Mouse (Mus musculus) G1E (cell line): Measurements from ENCODE around the gene Gcn1l1. TPM values are rescaled to one million over a fixed set of nuclear protein-coding genes. Genes with fewer than 3 reads are reported as not detected.

Experiments
- ATAC-seq: 2 replicates; pipeline ENCODE4 v1.8.0; 2016; ENCODE audit warnings: mild to moderate bottlenecking; ENCODE audit not compliant: insufficient number of reproducible peaks, poor library complexity, low FRiP score, severe bottlenecking; ENCODE audit errors: extremely low read depth
- DNase-seq: peaks from one replicate; pipeline ENCODE4 v3.0.0; 2012; ENCODE audit warnings: low spot score
- H3K27me3 ChIP-seq: 2 replicates; pipeline ENCODE4 v1.6.1; 2012; ENCODE audit warnings: mild to moderate bottlenecking, low read length, inconsistent platforms; ENCODE audit not compliant: insufficient read depth
- H3K36me3 ChIP-seq: replicated peaks from 2 replicates; pipeline ENCODE3; 2012; ENCODE audit warnings: mild to moderate bottlenecking, inconsistent platforms
- H3K4me1 ChIP-seq: 2 replicates; pipeline ENCODE4 v1.6.1; 2012; ENCODE audit warnings: low read depth, low read length, inconsistent platforms, mixed read lengths; ENCODE audit not compliant: insufficient read depth
- H3K4me3 ChIP-seq: 2 replicates; pipeline ENCODE4 v1.5.1; 2012; ENCODE audit warnings: low read depth, mild to moderate bottlenecking, inconsistent platforms, low read length, moderate library complexity, mixed read lengths
- H3K9me3 ChIP-seq: replicated peaks from 2 replicates; pipeline ENCODE4 v1.6.1; 2012; ENCODE audit warnings: inconsistent platforms
- CTCF ChIP-seq: IDR thresholded peaks from 2 replicates; pipeline ENCODE4 v1.5.1; 2012; ENCODE audit warnings: low read depth, low read length, inconsistent platforms, mixed read lengths
- GATA1 ChIP-seq: IDR thresholded peaks from 2 replicates; pipeline ENCODE4 v1.6.1; 2012; ENCODE audit warnings: borderline replicate concordance, low read length, inconsistent platforms, mixed read lengths
- GATA2 ChIP-seq: IDR thresholded peaks from 2 replicates; pipeline ENCODE4 v1.6.1; 2012; ENCODE audit warnings: low read depth, low read length, inconsistent platforms, borderline replicate concordance
- POLR2AphosphoS5 ChIP-seq: IDR thresholded peaks from 2 replicates; pipeline ENCODE4 v1.6.1; 2012; ENCODE audit warnings: low read depth, low read length, inconsistent platforms; ENCODE audit not compliant: insufficient replicate concordance
- TAL1 ChIP-seq: conservative IDR thresholded peaks from 2 replicates; pipeline ENCODE4 v1.6.1; 2012; ENCODE audit warnings: low read depth, low read length, inconsistent platforms, mixed read lengths
- polyA plus RNA-seq: library from polyadenylated mRNA; stranded (reverse); fragments of >175 nt; gene quantifications from 2 replicates; pipeline ENCODE4 v1.2.3, GENCODE M21; 2012
- total RNA-seq, 2 experiments: library from RNA; stranded (forward) in 1 of 2; stranded (reverse) in 1 of 2; fragments of 200-1000 nt in 1 of 2; fragments of >200 nt in 1 of 2; fragmentation: Nextera tagmentation in 1 of 2; gene quantifications; 2 replicates each; pipeline ENCODE4 v1.2.3; 2014 to 2017

Gene Gcn1l1
- total and polyA plus RNA-seq, 3 experiments, result 44.6 to 158 (median 96.0) TPM

DNA sequence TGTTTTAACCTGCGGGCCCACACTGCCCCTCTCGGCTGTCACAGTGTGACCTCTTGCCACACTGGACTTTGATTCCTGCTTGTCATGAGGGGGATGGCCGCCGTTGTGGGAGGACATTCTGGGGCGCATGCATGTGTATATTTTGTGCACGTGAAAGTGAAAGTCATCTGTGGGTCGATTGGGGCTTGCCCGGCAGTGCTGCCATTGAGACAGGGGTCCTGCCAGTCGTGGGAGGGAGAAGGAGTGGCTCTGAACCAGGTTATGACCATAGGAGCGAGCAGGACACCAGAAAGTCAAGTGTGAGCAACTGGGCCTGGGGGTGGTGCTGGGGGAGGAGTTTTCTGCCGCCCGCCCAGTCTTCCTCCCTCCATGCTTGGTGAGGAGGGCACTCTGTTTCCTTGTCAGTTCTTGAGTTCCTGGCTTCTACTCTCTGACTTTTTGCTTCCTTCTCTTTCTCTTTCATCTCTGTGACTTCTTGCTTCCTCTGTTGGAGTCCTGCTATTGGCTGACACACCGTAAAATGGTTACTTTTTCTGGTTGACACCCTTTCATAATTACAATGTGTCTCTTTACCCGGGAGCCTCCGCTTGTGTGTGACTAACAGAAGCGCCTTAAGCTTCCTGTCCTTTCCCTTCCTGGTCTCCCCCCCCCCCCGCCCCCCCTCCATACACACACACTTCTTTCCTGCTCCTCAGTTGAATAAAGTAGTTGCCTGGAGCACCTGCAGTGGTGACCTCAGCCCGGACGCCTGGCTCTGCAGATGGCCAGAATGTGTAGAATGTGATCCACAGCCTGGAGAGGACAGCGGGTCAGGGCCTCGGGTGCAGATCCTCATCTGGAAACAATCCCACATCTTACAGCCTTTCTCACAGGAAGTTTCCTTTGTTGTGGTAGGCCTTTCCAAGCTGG, 43.2 kb upstream of the Gcn1l1 start:
- Histone ChIP-seq H3K4me1 (peaks cover 12% of the 10 kb centered on the region), H3K9me3 (no peaks in the 10 kb centered on the region), H3K36me3 (peaks cover 58% of the 10 kb centered on the region), H3K4me3 (no peak overlapping the region; the same call in 1 of the 2 replicates), H3K27me3 (no peaks in the 10 kb centered on the region)
- no peak for TF ChIP-seq TAL1
- no peak for TF ChIP-seq CTCF
- no peak for TF ChIP-seq GATA1
- TF ChIP-seq POLR2AphosphoS5, result no peak
- no peak for TF ChIP-seq GATA2
- no peak for ATAC-seq
- no peak for DNase-seq

DNA sequence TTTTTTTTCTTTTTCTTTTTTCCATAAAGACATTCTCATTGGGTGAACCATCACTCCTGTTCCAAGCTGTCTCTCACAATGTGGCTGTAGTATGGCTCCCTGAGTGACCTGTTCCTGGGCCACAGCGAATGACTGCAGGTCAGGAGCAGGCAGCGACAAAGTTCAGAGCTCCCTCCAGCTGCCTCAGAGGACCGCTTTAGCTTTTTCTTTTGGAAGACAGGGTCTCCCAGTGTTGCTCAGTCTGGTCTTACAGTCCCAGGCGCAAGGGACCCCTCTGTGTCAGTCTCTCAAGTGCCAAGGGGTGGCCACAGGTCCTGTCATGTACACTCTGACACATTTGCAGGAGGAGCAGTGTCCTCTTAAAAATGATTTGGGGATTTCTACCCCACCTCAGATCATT, 42.5 kb upstream of the Gcn1l1 start:
- TF ChIP-seq GATA2, result no peak
- no peak for TF ChIP-seq TAL1
- TF ChIP-seq GATA1, result no peak
- TF ChIP-seq POLR2AphosphoS5, result no peak
- no peak for TF ChIP-seq CTCF
- H3K27me3 ChIP-seq, result no peaks in the 10 kb centered on the region
- H3K4me3 ChIP-seq, result no peak overlapping the region
- H3K4me1 ChIP-seq, result peaks cover 12% of the 10 kb centered on the region
- H3K36me3 ChIP-seq, result peaks cover 58% of the 10 kb centered on the region
- DNase-seq (no peak), ATAC-seq (no peak)
- no peaks in the 10 kb centered on the region for H3K9me3 ChIP-seq

- DNase-seq, result no peak
- no peaks in the 10 kb centered on the region for H3K9me3 ChIP-seq
- H3K4me1 ChIP-seq, result peaks cover 12% of the 10 kb centered on the region
- H3K27me3 ChIP-seq, result no peaks in the 10 kb centered on the region; the same call in 1 of the 2 replicates
- TF ChIP-seq CTCF, result no peak
- TF ChIP-seq GATA1, result no peak
- no peak for TF ChIP-seq POLR2AphosphoS5
- TF ChIP-seq GATA2, result no peak
- TF ChIP-seq TAL1, result no peak
- peaks cover 59% of the 10 kb centered on the region for H3K36me3 ChIP-seq
- no peak overlapping the region for H3K4me3 ChIP-seq
- no peak for ATAC-seq
Measured at GRCm38 (mm10) chr5:115522981-115523499, 42.0 kb upstream of the Gcn1l1 start.

- Histone ChIP-seq H3K9me3 (no peaks in the 10 kb centered on the region), H3K4me3 (no peak overlapping the region), H3K4me1 (peaks cover 14% of the 10 kb centered on the region), H3K27me3 (no peaks in the 10 kb centered on the region; the same call in 1 of the 2 replicates), H3K36me3 (peaks cover 57% of the 10 kb centered on the region)
- TF ChIP-seq CTCF (no peak), GATA2 (no peak), TAL1 (no peak), POLR2AphosphoS5 (no peak), GATA1 (no peak)
- ATAC-seq, result no peak
- no peak for DNase-seq
Measured at GRCm38 (mm10) chr5:115523971-115524370, 41.1 kb upstream of the Gcn1l1 start.

DNA sequence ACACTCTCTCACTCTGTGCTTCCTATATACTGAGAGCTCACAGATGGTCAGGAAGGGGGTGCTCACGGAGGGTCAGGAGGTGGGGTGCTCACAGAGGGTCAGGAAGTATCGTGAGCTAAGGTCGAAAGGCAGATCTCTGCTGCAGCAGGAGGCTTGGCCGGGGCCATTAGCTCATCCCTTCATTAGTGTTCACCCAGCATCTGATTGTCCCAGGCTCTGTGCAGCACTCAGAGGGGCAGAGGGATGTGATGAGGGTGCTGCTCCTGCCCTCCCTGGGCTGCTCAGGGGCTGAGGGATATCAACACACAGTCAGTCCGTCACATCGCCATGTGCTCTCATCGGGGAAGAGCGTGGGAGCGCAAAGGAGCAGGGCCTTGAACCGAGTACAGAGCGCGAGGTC, 40.6 kb upstream of the Gcn1l1 start:
- H3K4me1 ChIP-seq, result peaks cover 18% of the 10 kb centered on the region
- ATAC-seq, result no peak

GRCm38 (mm10) chr5:115525416-115525815, 39.6 kb upstream of the Gcn1l1 start:
- TF ChIP-seq TAL1, result no peak
- no peak for TF ChIP-seq CTCF
- no peak for TF ChIP-seq GATA1
- no peak for TF ChIP-seq POLR2AphosphoS5
- TF ChIP-seq GATA2, result no peak
- Histone ChIP-seq H3K9me3 (no peaks in the 10 kb centered on the region), H3K4me1 (peaks cover 24% of the 10 kb centered on the region), H3K27me3 (no peaks in the 10 kb centered on the region; the same call in 1 of the 2 replicates), H3K36me3 (peaks cover 53% of the 10 kb centered on the region), H3K4me3 (no peak overlapping the region)
- ATAC-seq (no peak), DNase-seq (no peak)

More for the DNA sequence above, 40.6 kb upstream of the Gcn1l1 start:
- H3K27me3 ChIP-seq, result no peaks in the 10 kb centered on the region; the same call in 1 of the 2 replicates
- DNase-seq, result no peak
- H3K36me3 ChIP-seq, result peaks cover 57% of the 10 kb centered on the region
- no peak for TF ChIP-seq GATA1
- TF ChIP-seq GATA2, result no peak
- TF ChIP-seq TAL1, result no peak
- TF ChIP-seq CTCF, result no peak
- TF ChIP-seq POLR2AphosphoS5, result no peak
- no peak overlapping the region for H3K4me3 ChIP-seq
- no peaks in the 10 kb centered on the region for H3K9me3 ChIP-seq
